Mouse (Mus musculus) c-Kit-positive CD71-negative TER-119-negative erythroid progenitor cells, embryonic 14.5 days (primary cell): ENCODE measurements around the gene Ilf3.

Experiments
- DNase-seq: peaks from one replicate; pipeline ENCODE4 v3.0.0-alpha.2; 2013; ENCODE audit warnings: low read depth

The Ilf3 gene

DNA sequence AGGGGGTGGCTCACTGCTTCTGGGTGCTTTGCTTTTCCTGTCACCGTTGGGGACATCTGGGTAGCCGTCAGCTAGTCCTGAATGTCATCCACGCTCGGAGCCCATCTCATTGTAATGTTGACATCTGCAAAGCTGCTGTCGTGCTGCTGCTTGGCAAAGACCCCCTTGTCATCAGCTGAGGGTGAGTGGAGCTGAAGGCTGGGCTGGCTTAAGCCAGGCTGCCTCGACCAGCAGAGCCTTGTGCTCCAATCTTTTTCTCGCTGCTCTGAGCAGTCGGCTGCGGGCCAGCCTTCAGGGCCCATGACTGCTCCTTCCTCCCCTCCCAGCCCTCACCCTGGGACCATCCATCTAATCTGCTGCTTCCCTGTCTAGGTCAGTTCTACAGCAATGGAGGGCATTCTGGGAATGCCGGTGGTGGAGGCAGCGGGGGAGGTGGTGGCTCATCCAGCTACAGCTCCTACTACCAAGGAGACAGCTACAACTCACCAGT lies 35.1 kb downstream of the Ilf3 start:
- DNase-seq = no peak

- no peak for DNase-seq
Observed at GRCm38 (mm10) chr9:21403745-21404144, 36.1 kb downstream of the Ilf3 start.

GRCm38 (mm10) chr9:21405525-21405924 lies 37.9 kb downstream of the Ilf3 start:
- DNase-seq = no peak

GRCm38 (mm10) chr9:21407951-21408350 lies 40.3 kb downstream of the Ilf3 start:
- DNase-seq = no peak

DNA sequence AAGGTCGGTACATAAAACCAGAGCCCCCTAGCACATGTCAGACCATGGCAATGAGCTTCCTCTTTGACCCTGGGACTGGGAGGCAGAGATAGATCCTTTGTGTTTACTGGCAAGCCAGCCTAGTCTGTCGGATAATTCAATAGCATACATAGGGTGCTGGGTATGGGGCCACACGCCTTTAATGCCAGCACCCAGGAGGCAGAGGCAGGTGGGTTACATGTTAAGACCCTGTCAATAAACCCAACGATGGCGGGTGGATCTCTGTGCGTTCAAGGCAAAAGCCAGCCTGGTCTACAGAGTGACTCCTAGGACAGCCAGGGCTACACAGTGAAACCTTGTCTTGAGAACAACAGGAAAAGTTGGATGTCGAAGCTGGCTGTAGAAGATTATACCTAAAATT lies 41.0 kb downstream of the Ilf3 start:
- no peak for DNase-seq

DNA sequence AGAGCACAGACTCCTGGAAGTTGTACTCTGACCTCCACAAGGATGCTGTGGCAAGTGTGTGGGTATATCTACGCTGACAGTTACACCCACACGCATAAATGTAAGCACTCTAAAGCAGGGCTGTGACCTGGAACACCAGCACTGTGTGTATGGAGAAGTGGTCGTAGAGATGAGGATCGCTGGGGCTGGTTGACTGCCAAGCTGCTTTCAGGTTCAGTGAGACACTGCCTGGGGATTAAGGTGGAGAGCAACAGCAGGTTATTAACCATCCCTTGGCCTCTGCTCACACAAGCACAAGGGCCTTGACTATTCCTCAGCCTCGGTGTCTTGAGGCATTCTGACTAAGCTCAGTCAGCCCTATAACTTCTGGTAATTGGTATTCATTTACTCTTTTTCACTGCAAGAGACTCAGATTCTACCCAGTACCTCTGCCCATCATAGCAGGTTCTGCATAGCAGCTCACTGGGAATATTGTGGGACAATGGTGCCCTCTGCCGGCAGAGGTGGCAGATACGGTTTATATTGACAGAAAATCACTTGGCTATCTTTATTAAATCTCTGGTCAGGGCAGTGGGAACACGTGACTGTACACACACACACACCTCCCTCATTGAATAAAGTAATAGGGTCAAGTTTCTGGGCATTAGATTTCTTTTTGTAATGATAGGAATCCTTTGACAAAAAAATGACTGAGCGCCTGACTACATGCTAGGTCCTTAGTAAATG lies 42.1 kb downstream of the Ilf3 start:
- peak; percentile 82 for DNase-seq

DNA sequence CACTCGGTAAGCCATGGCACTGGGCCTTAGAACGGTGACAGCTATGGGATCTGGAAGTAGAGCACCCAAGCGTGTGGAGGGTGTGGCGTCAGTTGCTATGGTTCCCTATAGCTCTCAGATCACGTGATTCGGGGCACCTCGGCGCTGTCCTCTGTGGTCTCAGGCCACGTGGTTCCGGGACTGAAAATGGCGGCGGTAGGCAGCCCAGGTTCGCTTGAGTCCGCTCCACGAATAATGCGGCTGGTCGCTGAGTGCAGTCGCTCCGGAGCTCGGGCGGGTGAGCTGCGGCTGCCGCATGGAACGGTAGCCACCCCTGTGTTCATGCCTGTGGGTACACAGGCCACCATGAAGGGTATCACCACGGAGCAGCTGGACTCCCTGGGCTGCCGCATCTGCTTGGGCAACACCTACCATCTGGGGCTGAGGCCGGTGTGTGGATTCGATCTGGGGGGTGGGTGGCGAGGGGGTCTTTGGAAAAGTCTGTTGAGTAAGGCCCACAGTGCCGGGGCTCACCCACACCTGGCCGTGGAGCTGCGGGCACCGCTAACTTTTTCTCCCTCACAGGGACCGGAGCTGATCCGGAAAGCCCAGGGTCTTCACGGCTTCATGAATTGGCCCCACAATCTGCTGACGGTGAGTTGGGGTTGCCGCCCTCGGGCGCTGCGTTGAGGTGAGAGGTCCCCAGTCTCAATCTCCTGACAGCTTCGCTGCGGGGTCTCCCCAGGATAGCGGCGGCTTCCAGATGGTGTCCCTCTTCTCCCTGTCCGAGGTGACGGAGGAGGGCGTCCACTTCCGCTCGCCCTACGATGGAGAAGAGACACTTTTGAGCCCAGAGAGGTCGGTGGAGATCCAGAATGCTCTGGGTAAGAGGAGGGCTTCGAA lies 44.2 kb downstream of the Ilf3 start, which contains the start of gene Qtrt1:
Gene Qtrt1 (plus strand): TSS at position 169 of the 882 bp plus-strand sequence.
- peak; percentile 85 for DNase-seq

GRCm38 (mm10) chr9:21417866-21418265 lies 50.2 kb downstream of the Ilf3 start:
- DNase-seq = no peak

DNA sequence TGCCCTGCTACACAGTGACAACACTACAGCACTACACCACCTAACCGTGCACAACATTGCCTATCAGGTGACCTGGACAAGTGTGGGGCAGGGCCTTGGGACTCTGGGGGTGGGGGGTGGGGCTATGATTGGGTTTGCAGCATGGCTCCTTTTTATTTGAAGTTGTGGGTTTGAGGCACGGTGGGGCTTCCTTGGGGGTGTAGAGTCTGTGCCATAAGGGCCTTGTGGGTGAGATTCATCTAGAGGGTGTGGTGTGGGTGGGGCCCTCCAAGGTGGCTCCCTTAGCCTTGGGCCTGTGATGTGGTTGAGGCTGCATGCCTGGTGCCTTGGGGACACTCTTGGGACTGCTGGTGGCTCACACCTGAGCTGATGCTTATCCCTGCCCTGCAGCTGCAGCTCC lies 52.0 kb downstream of the Ilf3 start:
- no peak for DNase-seq

DNA sequence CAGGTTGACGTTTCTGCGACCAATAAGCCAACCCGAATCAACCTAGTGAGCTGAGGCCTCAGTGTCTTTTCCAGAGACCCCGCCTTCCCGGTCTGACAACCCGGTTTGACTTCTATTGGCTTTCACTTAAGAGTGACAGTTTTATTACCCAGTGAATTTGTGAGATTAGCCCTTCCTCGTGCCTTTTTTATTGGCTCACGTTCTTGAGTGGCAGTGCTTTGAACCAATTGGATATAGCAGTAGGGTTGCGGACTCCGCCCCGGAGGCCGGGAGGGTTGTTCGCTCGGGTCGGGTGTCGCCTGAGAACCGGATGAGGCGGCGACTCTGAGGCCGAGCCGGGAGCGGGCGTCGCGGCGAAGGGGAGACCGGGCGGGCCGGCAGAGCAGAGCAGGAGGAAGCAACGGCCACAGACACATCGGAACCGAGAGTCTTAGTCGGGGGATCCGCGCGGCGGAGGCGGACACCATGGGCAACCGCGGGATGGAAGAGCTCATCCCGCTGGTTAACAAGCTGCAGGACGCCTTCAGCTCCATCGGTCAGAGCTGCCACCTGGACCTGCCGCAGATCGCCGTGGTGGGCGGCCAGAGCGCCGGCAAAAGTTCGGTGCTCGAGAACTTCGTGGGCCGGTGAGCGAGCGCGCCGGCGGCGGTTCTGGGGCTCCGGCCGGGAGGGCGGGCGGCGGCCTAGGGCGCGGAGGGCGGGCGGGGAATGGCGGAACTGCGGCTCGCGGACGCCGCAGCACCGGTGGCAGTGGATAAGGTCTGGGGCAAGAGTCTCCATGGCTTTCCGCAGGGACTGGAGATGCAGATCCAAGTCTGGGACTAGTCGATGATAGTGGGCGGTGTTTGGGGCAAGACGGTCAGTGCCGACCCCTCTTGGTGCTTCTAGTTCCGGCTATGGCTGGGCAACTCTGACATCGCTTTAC lies 57.2 kb downstream of the Ilf3 start, which contains the start of gene Dnm2:
Gene Dnm2 (plus strand): TSS at position 278 of the 925 bp plus-strand sequence.
- DNase-seq = peak; percentile 100

- no peak for DNase-seq
Observed at GRCm38 (mm10) chr9:21425556-21425945, 57.9 kb downstream of the Ilf3 start.

GRCm38 (mm10) chr9:21426013-21426412 lies 58.3 kb downstream of the Ilf3 start:
- DNase-seq = no peak

DNA sequence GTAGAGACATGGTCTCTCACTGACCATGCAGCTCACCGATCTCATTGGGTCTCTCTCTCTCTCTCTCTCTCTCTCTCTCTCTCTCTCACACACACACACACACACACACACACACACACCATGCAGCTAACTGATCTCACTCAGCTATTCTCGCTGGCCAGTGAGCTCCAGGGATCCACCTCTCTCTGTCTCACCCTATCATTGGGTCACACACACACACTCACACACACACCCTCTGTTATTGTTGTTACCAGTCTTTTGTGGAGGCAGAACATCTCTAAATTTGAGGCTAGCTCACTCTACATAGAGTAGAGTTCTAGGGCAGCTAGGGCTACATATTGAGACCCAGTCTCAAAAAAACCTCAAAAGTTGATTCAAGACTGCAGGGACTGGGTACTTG lies 58.9 kb downstream of the Ilf3 start:
- DNase-seq = no peak

- no peak for DNase-seq
Observed at GRCm38 (mm10) chr9:21427773-21428172, 60.1 kb downstream of the Ilf3 start.

DNA sequence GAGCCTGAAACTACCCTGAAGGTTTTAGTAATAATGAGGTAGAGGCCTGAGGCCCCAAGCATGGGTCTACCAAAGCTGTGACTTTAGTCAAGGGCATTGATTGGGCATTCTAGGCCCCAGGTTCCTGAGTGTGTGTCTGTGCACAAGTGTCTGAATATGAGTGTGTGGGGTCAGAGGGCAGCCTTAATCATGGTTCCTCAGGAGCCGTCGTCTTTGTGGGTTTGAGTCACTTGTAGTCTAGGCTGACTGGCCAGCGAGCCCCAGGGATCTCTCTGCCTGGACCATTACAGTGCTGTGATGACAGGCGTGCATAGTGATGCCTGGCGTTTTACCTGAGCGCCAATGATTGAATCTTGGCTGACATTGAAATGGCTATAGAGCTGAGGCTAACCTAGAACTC lies 60.5 kb downstream of the Ilf3 start:
- no peak for DNase-seq

GRCm38 (mm10) chr9:21430724-21431123 lies 63.1 kb downstream of the Ilf3 start:
- DNase-seq = no peak

DNA sequence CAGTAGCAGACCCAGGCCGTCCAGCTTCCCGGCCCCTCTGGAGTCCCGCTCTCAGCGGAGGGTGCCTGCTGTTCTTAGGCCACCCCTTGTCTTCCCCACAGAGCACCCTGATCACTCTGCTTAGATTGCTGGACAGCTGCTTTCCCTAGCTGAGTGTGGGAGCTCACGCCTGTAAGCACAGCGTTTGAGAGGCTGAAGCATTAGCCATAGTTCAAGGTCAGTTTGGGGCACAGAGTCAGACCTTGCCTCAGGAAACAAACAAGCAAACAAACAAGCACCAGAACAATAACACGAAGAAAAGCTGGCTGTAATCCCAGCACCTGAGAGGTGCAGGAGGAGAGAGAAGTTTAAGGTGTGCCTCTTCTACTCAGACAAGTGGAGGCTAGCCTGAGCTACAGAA lies 64.4 kb downstream of the Ilf3 start:
- no peak for DNase-seq

- DNase-seq = no peak
Observed at GRCm38 (mm10) chr9:21433766-21434165, 66.1 kb downstream of the Ilf3 start.

DNA sequence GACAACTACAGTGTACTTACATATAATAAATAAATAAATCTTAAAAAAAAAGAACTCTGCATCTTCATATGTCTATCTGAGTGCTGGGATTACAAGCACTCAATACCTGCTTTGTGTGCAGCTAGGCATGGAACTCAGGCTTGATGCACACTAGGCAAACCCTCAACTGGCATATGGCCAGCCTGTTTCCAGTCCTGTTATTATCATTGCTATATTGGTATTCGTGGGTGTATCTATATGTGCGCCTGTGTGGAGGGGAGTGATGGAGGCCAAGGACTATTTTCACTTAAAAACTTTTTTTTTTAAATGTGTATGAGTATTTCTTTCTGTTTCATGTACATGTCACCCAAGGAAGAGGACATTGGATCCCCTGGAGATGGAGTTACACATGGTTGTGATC lies 66.7 kb downstream of the Ilf3 start:
- no peak for DNase-seq

DNA sequence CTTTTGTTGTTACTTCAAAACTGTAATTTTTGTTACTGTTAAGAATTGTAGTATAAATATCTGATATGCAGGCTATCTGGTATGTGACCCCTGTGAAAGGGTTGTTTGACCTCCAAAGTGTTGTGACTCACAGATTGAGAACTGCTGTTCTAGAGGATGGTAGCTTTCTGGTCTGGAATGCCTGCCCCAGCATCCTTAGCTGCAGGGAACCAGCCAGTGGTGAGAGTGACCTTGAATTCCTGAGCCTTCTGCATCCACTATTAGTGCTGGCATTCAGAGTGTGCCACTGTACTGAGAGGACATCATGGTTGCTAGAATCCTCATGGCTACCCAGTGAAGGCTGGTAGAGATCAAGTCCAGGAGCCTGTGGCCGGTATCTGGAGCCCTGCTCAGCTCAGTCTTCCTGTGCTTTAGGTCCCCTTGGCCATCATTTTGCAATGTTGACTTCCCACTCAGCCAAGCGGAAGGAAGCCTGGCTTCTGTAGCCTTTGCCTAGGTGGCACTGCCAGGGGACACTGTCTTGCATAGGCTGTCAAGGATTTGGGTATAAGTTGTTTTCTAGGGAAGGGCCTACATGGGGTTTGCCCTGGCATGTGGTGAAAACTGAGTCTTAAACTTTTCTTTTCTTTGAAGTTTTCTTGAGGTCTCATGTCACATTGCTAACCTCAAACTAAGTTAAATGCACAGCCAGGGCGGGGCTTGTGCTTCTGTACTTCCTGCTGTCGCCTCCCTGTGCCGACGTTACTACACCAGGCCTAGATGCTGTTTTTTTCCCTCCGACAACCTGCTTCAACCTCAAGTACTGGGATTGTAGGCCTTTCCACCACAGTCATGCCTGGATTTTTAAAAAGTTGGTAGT lies 68.3 kb downstream of the Ilf3 start:
- DNase-seq = no peak

DNA sequence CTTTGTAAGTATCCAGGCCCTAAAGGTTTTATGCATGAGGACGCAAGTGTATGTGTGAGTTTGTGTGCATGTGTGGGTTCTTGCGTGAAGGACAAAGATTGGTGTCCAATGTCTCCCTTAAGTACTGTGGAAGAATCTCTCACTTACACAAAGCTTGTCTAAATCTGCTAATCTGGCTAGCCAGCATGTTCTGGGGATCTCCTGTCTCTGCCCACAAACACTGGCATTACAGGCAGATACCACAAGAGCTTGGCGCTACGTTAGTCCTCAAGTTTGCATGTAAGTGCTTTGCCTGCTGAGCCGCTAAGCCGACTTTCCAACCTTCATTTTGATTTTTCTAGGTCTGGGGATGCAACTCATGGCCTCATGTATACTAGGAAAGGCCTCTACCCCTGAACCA lies 69.9 kb downstream of the Ilf3 start:
- no peak for DNase-seq
